Mouse (Mus musculus) testis, postnatal 14 days (tissue): ENCODE data around the gene Wfdc3.

Experiments
- DNase-seq: peaks from one replicate; pipeline ENCODE4 v3.0.0; 2021; ENCODE audit warnings: low spot score

Wfdc3 gene

DNA sequence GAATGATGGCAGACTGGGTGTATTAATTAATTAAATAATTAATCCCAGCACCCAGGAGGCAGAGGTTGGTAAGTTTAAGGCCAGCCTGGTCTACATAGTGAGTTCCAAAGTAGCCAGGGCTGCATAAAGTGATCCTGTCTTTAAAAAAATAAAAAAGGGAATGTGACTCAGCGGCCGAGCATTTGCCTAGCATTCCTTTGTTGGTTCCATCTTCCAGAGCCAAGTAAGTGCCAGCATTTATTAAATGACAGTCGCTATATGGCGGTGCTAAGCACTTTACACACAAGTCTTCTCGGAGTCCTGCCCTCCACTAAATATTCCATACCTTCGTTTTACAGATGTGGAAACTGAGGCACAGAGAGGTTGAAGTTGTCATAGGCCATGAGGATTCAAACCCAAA, 30.4 kb upstream of the Wfdc3 start:
- no peak for DNase-seq

DNA sequence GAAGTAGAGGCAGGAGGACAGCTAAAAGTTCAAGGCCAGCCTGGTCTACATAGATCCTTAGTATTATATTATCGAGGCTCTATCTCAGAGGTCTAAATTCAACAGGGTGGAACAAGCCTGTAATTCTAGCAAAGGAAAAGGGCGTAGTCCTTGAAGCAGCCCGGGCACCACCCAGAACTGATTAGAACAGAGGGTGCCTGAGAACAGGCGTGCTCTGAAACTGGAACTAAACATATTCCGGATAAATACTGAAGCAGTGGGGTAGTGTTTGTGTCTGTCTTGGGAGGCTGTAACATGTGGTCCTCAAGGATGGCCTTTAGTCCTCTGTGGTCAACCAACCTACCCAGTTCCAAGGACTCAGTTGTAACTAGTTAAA, 28.2 kb upstream of the Wfdc3 start:
- no peak for DNase-seq

DNA sequence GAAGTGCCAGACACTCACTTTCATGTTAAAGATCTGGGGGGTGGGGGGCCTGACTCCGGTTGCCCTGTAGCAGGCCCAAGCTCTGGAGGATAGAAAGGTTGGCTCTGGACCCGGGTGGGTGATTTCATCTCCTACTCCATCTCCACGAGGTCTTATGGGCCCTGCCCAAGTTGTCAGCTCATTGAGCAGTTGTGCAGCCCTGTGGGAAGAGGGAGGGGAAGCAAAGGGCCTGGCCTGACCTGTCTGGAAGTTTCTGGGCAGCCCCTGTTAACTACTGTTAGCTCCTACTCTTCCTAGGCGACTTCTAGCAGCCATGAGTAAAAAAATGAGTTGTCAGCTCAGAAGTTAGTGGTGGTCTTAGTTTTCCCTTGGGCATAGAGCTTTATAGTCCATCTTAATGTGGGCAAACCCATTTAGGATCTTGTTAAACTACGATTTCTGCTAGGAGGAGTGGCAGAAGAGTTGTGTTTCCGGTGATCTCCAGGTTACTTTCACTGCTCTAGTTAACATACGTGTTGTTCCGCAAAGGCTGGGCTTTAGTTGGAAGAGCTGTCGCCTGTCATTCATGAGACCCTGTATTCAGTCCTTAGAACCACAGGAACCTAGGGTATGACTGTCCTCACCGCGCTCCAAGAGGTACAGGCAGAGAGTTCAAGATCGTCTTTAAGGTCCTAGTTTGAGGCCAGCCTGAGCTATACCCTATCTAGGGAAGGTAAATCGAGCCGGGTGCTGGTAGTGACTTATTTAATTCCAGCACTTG, 27.7 kb upstream of the Wfdc3 start:
- DNase-seq = no peak

DNA sequence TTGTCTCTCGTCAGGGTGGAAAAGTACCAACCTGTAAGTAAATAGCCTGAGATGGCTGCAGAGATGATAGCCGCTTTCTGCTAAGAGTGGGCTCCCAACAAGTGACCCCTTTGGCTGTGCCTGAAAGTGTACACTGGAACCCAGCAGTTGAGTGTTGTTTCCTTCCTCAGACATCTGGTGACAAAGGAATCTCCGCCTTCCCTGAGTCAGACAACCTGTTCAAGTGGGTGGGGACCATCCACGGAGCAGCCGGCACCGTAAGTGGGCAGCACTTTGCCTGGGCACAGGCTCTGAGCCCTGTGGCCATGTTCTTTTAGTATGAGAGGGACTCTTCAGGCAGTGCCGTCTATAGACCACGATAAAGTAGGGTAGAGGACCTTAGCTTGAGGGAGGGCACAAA, 25.4 kb upstream of the Wfdc3 start:
- DNase-seq = no peak

DNA sequence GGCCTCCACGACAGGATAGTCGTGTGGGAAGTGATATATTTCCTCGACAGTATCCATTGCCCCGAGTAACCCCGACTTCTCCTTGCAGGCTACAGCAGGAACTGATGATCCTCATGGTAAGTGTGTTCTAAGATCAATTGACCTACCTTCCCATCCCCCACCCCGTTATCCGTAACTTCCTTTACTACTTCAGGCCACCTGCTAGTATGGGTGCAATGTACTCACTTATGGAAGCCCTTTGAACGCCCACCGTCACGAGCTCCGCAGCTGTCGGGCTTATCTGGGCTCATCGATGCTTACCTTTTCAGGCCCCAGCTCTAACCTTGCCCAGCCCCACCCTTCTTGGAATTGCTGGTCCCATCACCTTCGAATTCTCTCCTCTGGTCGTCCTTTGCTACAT, 24.5 kb upstream of the Wfdc3 start:
- no peak for DNase-seq

DNA sequence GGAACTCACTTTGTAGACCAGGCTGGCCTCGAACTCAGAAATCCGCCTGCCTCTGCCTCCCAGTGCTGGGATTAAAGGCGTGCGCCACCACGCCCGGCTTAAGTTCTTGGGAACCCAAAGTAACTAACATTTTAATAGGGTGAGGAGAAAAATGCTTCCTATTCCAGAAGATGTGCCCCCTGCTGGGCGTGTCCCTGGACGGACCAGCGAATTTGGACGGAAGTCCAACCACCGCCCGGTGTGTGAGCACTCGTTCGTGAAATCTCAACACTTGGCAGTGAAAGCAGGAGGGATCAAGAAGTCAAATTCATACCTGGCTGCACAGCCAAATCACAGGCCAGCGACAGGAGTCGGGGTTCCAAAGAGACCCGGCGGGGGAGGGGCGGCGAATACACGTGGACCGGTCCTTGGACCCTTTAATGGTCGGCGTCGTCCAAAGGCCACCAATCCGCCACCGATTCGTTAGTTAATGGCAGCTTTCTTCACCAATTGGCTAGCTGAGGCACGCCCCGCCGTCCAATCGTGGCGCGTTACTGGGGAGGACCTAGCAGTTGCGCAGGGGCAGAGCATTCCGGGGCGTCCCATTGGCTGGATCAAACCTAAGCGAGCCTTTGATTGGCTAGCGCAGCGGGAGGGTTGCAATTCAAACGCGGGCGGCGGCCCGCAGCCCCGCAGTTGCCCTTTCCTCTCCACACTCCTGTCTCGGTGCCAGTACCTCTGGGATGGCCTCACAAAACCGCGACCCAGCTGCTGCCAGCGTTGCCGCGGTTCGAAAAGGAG, 23.7 kb upstream of the Wfdc3 start, which contains the start of gene Ube2c:
Ube2c (plus strand) TSS at position 641 of the 780 bp plus-strand sequence.
- DNase-seq = peak; percentile 99

DNA sequence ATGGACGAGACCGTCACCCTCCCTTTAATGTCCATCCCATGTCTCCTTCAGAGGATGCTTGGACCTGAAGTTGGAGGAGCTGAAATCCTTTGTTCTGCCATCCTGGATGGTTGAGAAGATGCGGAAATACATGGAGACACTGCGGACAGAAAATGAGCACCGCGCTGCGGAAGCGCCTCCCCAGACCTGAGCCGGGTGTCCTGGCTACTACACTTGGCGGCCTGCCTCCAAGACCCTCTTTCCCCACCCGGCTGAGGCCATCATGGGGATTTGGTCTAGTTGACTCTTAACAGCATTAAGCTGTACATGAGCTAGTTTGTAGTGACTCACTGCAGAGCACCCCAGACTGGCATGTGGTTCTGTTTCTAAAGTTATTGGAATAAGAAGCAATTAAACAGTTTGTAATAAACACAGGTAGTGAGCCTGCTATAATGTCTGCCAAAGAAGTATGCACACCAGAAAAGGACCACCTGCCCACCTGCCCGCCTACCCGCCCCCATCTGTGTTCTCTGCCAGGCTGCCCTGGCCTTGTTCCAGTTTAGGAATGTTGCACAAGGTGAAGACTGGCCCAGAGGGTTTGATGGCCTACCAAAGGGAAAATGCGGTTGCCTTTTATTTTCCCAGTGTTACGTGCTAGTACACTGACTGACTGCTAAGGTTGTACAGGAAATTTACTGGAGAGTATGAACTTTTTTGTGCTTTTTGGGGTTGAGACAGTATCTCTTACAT, 22.2 kb upstream of the Wfdc3 start:
- DNase-seq = no peak

DNA sequence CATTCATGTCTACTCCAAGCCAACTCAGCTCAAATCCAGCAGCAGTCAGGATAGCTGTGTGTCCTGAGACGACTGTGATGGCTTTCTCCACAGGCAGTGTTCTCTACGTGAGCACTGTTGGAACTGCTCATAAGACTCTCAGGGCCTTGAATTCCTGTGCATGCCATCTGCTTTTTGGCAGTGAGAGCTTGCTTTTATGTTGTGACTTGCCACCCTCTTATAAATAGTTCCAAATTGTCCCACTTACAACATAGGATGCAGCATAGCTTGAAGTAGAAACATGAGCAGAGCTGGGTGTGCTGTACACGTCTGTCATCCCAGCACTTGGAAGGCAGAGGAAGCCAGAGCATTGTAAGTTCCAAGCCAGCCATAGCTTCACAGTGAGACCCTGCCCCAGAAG, 20.1 kb upstream of the Wfdc3 start:
- DNase-seq = no peak

DNA sequence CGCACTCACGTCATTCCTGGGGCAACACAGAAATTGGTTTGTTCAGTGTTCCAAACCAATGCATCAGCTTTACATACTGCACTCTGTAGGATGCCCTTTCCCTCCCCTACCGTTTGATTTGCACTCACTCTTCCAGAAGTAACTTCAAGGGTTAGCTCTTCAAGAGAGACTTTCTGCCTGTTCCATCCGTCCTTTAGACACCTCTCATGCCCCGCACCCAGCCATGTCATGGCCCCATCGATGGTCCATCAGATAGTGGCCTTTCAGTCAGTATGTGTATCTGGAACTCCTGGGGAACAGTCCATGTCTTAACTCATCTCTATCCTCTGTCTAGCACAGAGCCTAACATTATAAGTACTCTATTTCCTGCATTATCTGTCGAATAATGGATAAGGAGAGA, 16.9 kb upstream of the Wfdc3 start:
- no peak for DNase-seq

DNA sequence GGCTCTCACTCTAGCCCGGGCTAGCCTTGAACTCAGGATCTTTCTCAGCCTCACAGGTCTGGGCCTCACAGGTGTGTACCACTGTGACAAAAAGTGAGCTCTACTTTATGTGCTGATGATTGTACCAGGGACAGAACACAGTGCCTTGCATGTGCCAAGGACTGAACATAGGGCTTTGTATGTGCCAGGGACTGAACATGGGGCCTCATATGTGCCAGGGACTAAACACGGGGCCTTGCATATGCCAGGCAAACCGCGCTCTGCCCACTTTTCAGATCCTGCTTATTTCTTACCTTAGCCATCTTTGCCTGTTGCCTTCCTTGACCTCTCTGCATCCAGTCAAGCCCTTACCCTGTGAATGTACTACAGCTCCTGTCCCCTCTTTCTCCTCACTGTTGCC, 16.2 kb upstream of the Wfdc3 start:
- DNase-seq = no peak

DNA sequence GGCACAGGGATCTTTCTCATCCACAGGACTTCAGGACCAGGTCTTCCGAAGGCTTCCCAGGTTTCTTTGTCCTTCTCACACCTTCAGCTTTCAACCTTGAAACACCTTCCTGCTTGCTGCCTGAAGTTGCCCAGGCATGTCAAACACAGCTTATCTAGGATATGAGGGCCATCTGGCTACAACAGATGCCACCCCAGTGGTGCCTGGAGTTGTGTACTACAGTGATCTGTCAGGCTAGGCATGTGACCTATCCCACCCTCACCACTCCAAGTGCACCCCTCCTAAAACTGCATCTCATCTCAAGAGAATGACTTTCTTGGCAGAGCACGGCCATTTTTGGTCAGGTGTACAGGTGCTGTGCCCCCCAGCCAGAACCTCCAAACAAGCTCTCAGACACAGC, 15.8 kb upstream of the Wfdc3 start:
- DNase-seq = peak; percentile 72

DNA sequence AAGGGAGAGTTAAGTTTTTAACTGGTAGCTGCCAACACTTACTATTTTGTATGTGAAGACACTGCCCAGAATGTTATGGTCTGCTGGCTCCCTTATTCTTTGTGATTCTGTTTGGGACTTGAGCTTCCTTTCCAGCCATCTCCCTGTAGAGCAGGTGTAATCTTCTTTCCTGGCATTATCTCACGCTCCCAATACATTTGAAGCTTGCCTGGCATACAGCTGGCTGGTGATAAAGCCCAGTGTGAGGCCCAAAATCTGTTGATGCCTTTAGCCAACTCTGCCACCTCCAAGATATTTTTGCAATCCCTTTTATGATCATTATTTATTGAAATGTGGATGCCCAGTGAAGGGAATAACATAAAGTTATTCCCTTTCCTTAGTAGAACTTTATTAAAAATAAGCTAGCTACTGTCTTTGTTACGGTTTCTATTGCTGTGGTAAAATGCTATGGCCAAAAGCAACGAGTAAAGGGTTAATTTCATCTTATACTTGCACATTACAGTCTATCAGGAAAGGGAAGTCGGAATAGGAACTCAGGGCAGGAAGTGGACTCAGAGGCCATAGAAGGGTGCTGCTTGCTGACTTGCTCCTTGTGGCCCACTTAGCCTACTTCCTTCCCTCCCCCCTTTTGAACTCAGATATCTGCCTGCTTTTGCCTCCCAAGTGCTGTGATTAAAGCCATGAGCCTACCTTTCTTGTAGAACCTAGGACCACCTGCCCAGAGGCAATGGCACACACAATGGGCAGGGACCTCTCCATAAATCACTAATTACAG, 14.5 kb upstream of the Wfdc3 start:
- no peak for DNase-seq

DNA sequence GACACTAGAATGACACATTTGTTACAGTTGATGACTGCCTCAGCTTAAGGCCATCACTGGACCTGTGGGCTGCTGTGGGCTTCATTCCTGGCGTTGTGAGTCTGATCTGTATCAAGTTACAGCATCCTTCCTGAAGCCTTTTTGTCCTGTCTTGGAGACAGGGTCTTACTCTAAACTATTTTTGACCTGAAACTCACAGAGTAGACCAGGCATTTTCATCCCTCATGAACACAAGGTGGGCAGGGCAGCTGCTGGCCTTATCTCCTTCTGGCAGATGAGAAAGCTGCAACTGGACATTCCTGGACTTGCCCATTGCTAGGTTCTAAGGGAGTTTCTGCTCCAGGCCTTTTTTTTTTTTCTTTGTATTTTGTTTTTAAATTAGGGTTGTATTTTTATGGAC, 13.0 kb upstream of the Wfdc3 start:
- DNase-seq = no peak

DNA sequence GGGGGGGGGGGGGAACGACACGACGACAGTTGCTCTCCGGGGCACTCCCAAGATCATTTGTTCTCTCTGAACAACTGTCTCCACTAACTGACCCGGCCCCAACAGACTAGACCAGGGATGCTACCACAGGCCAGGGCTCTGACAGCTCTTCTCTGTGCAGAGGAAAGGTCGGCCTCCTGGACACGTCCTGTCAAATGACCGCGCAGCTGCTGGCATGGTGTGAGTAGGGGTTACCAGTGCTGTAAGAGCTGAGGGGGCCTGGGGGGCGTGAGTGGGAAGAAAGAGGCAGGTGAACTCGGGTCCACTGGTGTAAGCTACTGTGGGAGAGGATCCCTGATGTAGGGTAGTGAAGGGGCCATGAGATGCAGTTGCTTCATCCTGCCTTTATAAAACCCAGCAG, 12.1 kb upstream of the Wfdc3 start:
- DNase-seq = no peak

DNA sequence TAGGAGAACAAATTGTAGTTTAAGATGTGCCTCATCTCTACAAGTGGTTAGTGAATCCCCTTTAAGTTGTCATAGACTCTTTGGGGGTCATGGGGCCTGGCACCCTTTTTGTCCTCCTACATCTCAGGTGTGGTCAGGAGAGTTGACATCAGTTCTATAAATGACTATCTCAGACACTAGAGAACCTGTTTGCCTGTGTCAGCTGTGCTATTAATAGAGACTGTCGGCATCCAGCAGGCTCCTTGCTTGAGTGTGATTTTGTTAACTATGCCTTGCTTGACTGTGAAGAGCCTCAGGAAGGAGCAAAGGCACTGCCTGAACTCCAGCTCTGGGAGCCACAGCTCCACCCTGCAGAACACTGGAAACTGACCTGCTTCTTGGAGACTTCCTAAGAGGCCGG, 9.1 kb upstream of the Wfdc3 start:
- no peak for DNase-seq

DNA sequence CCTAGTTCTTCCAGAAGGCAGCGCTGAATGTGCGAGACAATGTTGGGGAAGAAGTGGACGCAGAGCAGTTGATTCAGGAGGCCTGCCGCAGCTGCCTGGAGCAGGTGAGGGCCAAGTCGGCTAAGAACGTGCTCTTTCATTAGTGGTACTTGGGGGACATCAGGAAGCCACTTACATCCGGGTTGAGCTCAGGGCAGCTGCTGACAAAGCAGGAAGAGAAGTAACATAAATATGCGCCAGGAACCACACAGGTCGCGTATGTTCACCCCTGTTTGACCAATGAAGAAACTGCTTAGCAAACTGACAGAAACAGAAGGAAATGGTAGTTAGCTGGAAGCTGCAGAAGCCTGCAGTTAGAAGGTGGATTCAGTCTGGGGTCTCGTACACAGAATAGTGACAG, 8.4 kb upstream of the Wfdc3 start:
- DNase-seq = no peak

DNA sequence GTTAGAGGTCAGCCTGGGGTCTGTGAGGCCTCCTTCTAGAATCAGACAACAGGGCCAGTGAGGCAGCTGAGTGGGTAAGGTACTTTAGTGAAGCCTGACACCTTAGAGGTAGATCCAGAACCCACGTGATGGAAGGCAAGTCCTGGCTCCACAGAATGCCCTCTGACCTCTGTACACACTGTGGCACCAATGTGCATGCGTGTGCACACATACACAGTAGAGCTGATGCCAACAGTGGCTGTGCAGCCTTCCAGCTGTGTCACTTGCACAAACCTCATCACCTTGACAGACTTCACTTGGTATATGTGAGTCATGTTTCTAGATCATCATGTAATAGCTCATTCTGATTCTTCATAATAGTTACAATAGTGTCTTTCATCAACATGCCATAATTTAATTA, 6.7 kb upstream of the Wfdc3 start:
- DNase-seq = no peak

DNA sequence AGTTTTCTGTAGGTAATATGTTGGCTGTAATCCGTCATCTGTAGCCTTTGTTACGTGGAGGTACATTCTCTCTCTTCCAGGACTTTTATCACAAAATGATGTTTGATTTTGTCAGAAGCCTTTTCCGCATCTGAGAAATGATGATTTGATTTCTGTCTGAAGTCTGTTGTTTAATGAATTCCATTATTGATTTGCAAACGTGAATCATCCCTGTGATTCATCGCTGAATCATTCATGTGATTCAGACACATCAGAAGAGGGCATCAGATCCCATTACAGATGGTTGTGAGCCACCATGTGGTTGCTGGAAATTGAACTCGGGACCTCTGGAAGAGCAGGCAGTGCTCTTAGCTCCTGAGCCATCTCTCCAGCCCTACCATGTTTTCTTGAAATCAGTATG, 3.3 kb upstream of the Wfdc3 start:
- no peak for DNase-seq

DNA sequence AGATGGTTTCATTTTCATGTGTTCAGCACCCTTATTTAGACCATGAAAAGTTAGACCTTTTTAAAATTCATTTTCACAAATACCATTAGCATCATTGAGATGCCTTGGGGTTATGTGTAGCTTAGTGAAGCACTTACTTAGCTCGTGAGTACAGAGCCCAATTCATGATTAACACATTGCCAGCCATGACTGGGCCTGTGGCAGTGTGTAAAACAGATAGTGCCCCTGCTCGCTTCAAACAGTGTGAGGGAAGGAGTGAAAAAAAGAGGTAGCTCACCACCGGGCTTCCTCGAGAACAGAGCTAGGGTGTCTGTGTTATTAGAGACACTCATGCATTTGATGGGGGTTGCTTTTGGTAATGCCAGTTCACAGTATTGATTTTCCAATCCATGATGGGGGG, 2.5 kb upstream of the Wfdc3 start:
- DNase-seq = no peak

DNA sequence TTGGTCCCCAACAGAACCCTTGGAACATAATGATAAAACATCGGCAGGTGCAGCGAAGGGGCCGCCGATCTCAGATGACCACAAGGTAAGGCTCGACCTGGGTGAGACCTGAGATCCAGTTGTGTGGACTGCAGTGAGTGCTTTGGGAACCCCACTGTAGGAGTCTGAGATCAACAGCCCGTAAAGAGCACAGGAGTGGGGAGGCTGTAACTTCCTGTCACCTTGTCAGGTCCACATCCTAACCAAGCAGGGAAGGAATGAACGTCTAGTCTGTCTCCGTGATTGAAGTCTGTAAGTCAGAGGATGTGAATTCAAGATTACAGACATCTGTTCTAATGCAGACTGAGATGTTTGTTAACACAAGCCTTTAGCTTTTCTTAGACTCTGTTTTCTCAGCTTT, 962 bp upstream of the Wfdc3 start:
- no peak for DNase-seq

DNA sequence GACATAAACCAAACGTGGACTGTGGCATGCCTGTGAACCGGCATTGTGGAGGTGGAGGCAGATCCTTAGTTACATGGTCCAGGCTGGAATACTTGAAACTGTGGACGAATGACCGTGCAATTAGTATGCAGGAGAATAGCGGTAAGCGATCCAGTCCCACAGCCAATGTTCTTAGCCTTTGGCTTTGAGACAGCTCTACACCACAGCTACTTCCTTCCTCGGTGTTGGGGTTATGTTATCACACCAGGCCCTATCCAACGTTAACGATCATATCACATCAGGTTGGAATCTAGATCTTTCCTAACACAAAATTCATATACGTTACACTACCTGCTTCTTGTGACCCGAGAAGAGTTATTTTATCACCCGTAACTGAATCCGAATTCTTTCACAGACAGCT, 744 bp downstream of the Wfdc3 start:
- no peak for DNase-seq

DNA sequence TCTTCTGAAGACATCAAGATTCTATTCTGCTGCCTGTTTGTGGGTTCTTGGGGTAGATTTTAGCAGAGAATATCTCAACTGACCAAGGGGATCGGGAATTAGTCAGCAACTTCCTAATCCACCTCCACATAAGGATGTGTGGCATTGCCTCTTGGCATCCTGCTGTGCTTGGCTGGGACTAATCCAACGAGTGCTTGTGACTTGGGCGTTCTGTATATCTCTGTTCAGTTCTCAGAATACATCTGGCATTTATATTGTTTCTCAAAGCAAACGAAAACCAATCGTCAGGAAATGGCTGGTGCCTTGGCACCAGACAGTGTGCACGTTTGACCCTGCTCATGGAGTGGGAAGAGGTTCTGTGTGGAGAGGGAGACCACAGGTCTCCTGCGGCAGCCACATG, 5.9 kb downstream of the Wfdc3 start:
- DNase-seq = no peak
